Mouse (Mus musculus) megakaryocyte-erythroid progenitor cell, adult 5-6 weeks (primary cell): ENCODE data around the gene Pgr. TPM values are rescaled to one million over a fixed set of nuclear protein-coding genes. Genes with fewer than 3 reads are reported as not detected.

Source experiments
- total RNA-seq, 2 experiments: library from RNA; stranded (forward) in 1 of 2; stranded (reverse) in 1 of 2; fragments of 200-1000, 215-1000 nt in 1 of 2; fragments of >200 nt in 1 of 2; fragmentation: Nextera tagmentation in 1 of 2; gene quantifications; 2 replicates each; pipeline ENCODE4 v1.2.3; 2014 to 2017

Gene Pgr
- total RNA-seq, 2 experiments from 2014 or later = not detected

Other genes with a start within 250 kb of the Pgr start
- not detected in 2 replicates for gene Gm16485, start 72.0 kb downstream of the Pgr start, total RNA-seq (2014; fragmentation: Nextera tagmentation)
- gene Gm16485, start 72.0 kb downstream of the Pgr start, total RNA-seq (2017) = not detected in 2 replicates